Mouse (Mus musculus) limb, embryonic 14.5 days (tissue): ENCODE results near the gene Sh3pxd2a. TPM values are rescaled to one million over a fixed set of nuclear protein-coding genes. Genes with fewer than 3 reads are reported as not detected.

Source experiments
- ATAC-seq: fragments of 200-750 bp; cut with Nextera tagmentation; 2 replicates; pipeline ENCODE4 v1.8.0; 2017; ENCODE audit warnings: low read depth, moderate number of reproducible peaks, moderate TSS enrichment; ENCODE audit not compliant: low FRiP score
- DNase-seq: peaks from one replicate; pipeline ENCODE4 v3.0.0-alpha.2; 2015; ENCODE audit warnings: low spot score
- H3K27ac ChIP-seq: fragments of 300-500 bp; sonication (generic); replicated peaks from 2 replicates; pipeline ENCODE4 v1.5.1; 2014; ENCODE audit warnings: low read depth, mild to moderate bottlenecking, low read length, moderate library complexity, mixed read lengths
- H3K27me3 ChIP-seq: fragments of 300-500 bp; sonication (generic); 2 replicates; pipeline ENCODE4 v1.6.1; 2014; ENCODE audit warnings: low read length, mixed read lengths; ENCODE audit not compliant: control insufficient read depth, insufficient read depth
- H3K36me3 ChIP-seq: fragments of 300-500 bp; sonication (generic); 2 replicates; pipeline ENCODE4 v1.6.1; 2014; ENCODE audit warnings: mild to moderate bottlenecking, low read length, moderate library complexity, mixed read lengths; ENCODE audit not compliant: control insufficient read depth, insufficient read depth
- H3K4me1 ChIP-seq: fragments of 300-500 bp; sonication (generic); 2 replicates; pipeline ENCODE4 v1.6.1; 2014; ENCODE audit warnings: antibody characterized with exemption, low read length, mixed read lengths; ENCODE audit not compliant: control insufficient read depth, insufficient read depth
- H3K4me2 ChIP-seq: fragments of 300-500 bp; sonication (generic); replicated peaks from 2 replicates; pipeline ENCODE4 v1.6.1; 2014; ENCODE audit warnings: low read depth, mild to moderate bottlenecking, low read length, moderate library complexity; ENCODE audit not compliant: severe bottlenecking
- H3K4me3 ChIP-seq: fragments of 300-500 bp; sonication (generic); replicated peaks from 2 replicates; pipeline ENCODE4 v1.5.1; 2014; ENCODE audit warnings: low read length
- H3K9ac ChIP-seq: fragments of 300-500 bp; sonication (generic); 2 replicates; pipeline ENCODE4 v1.6.1; 2014; ENCODE audit warnings: mild to moderate bottlenecking, low read depth, low read length, moderate library complexity; ENCODE audit not compliant: severe bottlenecking
- H3K9me3 ChIP-seq: fragments of 300-500 bp; sonication (generic); 2 replicates; pipeline ENCODE4 v1.6.1; 2016; ENCODE audit warnings: low read length; ENCODE audit not compliant: control insufficient read depth
- POLR2A ChIP-seq: fragments of 200-500 bp; IDR thresholded peaks from 2 replicates; pipeline ENCODE4 v1.8.0; 2012; ENCODE audit warnings: inconsistent platforms, mild to moderate bottlenecking, moderate library complexity, borderline replicate concordance; ENCODE audit not compliant: insufficient read depth, insufficient read length; ENCODE audit errors: extremely low read depth
- WGBS: fragments of 180-500 bp; shearing (Covaris S2); extraction: QIAGEN DNeasy Blood & Tissue Kit; methylation state at CpG from one replicate; pipeline ENCODE4 v1.1.7; 2014; 5-methylcytosine and 5-hydroxymethylcytosine counted together
- polyA plus RNA-seq, 2 experiments: library from polyadenylated mRNA; depleted of rRNA in 1 of 2; stranded (reverse) in 1 of 2; unstranded in 1 of 2; fragments of >200 nt; fragmentation: Nextera tagmentation in 1 of 2; extraction: Ambion mirVana in 1 of 2; gene quantifications; 2 replicates each; pipeline versions ENCODE4 v1.2.1 to v1.2.3; 2012 to 2014

Gene Sh3pxd2a
- polyA plus RNA-seq, 2 experiments = 17.1 to 61.7 TPM

DNA sequence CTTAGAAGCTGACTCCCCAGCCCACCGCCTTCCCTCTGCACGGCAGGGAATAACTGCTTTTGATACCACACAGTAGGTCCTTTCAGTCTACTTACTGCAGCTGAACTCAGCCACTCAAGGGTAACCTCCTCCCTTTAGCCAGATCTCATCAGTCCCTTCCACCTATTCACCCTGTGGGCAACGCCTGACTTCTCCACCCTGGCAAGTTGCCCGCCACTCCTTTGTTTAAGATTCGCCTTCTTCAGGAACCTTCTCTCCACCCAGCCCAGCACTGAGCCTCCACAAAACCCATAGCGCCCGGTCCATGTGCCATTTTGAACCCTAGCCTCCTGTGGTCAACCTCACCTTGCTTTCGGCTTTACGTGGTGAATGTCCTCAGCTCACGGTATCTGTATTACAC lies 161.1 kb downstream of the Sh3pxd2a start:
- WGBS = 90% methylated on average over 10 of the region's 10 CpGs
- no peak overlapping the region for H3K4me3 ChIP-seq
- H3K27ac ChIP-seq = no peak overlapping the region
- H3K4me1 ChIP-seq = peaks cover 34% of the 10 kb centered on the region
- DNase-seq = no peak
- H3K9me3 ChIP-seq = no peaks in the 10 kb centered on the region
- H3K27me3 ChIP-seq = no peaks in the 10 kb centered on the region
- no peak for TF ChIP-seq POLR2A
- ATAC-seq = no peak
- H3K36me3 ChIP-seq = peaks cover 65% of the 10 kb centered on the region
- no peak overlapping the region for H3K9ac ChIP-seq
- no peak overlapping the region for H3K4me2 ChIP-seq

DNA sequence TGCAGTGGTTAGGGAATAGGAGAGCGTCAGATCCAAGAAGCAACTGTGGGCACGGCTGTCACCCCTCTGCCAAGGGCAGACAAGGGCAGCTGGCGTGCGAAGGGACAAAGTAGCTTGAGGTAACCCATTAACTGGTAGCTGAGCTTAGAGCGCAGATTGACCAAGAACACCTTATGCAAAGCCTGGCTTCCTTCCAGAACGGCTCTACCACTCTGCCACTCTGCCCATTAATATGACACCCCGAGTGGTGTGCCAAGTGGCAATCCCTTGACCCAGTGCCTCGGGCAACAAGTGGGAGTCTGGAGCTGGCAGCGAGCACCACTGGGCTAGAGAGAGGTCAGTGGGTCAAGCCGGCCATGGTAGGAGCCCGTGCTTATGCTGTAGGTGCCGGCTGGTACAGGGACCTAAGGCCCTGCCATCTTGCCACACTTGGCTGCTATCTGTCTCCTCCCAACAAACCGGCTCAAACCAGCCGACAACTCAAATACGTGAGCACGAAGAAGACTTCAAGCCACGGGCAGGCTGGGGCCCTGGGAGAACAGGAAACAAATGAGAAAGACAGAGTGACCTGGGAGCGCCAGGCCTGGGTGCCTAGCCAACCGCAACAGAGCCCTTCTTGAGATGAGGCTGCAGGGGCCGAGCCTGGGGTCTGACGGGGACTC lies 161.9 kb downstream of the Sh3pxd2a start:
- WGBS = 68% methylated on average over 21 of the region's 21 CpGs
- peaks cover 37% of the 10 kb centered on the region for H3K4me1 ChIP-seq
- H3K9me3 ChIP-seq = no peaks in the 10 kb centered on the region
- H3K4me3 ChIP-seq = no peak overlapping the region
- H3K27me3 ChIP-seq = no peaks in the 10 kb centered on the region
- H3K9ac ChIP-seq = peak overlapping the region; percentile 34; the same call in 1 of the 2 replicates
- no peak for DNase-seq
- peak overlapping the region; percentile 81 for H3K27ac ChIP-seq
- H3K4me2 ChIP-seq = peak overlapping the region; percentile 20; the same call in 1 of the 2 replicates
- peaks cover 66% of the 10 kb centered on the region for H3K36me3 ChIP-seq
- no peak for TF ChIP-seq POLR2A
- ATAC-seq = no peak

DNA sequence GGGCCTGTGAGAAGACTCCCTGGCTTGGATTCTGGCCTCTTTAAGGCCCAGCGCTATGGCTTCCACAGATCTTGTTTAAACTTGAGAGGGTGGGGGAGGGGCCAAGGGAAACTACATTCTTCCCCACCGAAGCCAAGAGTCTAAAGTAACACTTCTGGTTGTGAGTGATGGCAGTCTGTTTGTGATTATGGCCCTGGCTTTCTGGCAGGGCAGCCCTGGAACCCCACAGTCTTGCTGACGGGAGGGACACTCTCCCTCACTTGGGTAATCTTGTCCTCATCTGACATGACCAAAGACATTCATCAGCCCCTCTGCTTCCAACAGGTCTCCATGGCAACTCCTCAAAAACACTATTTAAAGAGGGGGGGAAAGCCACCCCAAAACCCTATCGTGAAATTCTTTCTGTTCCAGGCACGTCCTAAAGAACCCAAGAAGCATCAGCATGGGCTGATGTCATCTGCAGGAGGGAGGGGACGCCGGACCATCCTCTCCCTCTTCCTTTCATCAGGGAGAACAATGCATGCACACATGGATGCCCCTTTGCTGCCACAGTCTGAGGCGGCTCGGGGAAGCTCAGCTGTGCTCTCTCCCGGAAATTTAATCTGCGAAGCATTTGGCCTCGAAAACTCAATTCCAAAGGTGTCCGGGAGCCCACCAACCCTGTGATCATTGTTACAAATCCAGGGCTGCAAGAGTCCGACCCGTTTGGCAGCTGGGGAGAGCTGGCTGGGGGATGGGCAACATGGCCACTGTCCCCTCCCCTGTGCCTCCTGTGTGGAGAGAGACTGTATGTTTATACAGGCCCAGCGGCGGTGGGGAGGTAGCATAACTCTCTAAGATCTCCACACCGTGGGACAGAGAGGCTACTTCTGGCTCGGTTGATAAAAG lies 162.7 kb downstream of the Sh3pxd2a start:
- Histone ChIP-seq H3K9me3 (no peaks in the 10 kb centered on the region), H3K4me1 (peaks cover 37% of the 10 kb centered on the region), H3K9ac (peak overlapping the region; percentile 34), H3K4me3 (no peak overlapping the region), H3K27me3 (no peaks in the 10 kb centered on the region), H3K4me2 (peak overlapping the region; percentile 20), H3K36me3 (peaks cover 66% of the 10 kb centered on the region), H3K27ac (peak overlapping the region; percentile 81)
- no peak for TF ChIP-seq POLR2A
- WGBS = 7% methylated on average over 19 of the region's 19 CpGs
- DNase-seq = peak; percentile 83
- ATAC-seq = peak; percentile 78

DNA sequence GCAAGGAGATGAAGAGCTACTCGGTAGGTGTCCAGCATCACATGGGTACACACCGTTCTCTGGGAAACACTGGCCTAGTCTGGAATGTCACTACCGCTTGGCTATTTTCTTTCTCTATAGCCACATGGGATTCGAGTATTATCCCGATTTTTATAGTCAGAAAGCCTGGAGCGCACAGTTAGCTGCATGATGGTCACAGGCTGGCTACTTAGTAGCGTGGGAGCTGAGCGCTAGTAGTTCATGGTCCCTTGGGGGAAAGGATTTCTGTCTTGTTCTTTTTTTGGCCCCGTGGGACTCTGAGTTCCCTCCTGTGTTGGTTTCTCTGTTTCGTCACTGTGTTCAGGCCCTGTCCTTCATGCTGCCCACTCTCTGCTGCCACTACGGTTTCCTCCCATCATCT lies 166.1 kb downstream of the Sh3pxd2a start:
- Histone ChIP-seq H3K27ac (0 out of 2 replicates have a peak overlapping the region, but pooled peaks have one; percentile 3), H3K36me3 (peaks cover 56% of the 10 kb centered on the region), H3K4me2 (no peak overlapping the region), H3K4me1 (peaks cover 43% of the 10 kb centered on the region), H3K9me3 (no peaks in the 10 kb centered on the region), H3K4me3 (no peak overlapping the region), H3K27me3 (no peaks in the 10 kb centered on the region), H3K9ac (no peak overlapping the region)
- 78% methylated on average over 11 of the region's 11 CpGs for WGBS
- DNase-seq = no peak
- TF ChIP-seq POLR2A = no peak
- no peak for ATAC-seq

DNA sequence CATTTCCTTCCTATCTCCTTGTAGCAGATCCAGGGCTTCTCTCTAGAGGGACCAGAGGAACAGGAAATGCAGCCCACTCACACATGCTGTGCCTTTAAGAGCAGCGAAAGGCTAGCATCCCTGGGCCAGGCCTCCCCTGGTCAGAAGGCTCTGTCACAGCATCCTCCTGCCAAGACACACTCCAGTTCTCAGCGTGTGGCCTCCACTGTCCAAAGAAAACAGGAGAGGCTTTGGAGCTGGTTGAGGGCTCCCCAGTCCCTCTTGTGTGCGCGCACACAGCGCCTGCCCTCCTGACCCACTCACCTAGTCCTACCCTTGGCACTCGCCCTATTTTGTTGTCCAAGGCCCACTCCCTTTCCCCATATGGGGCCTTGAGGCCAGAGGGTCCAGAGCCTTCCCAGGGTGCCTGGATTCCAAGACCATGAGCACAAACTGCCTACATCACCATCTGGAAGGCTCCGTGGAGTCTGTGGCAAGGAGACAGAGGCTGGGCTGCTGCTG lies 171.7 kb downstream of the Sh3pxd2a start:
- DNase-seq (no peak), ATAC-seq (no peak)
- peaks cover 55% of the 10 kb centered on the region for H3K36me3 ChIP-seq
- no peaks in the 10 kb centered on the region for H3K9me3 ChIP-seq
- WGBS = 49% methylated on average over 7 of the region's 7 CpGs
- no peak overlapping the region for H3K4me3 ChIP-seq
- H3K27me3 ChIP-seq = no peaks in the 10 kb centered on the region
- peaks cover 32% of the 10 kb centered on the region for H3K4me1 ChIP-seq
- H3K27ac ChIP-seq = peak overlapping the region; percentile 65
- no peak for TF ChIP-seq POLR2A
- no peak overlapping the region for H3K9ac ChIP-seq
- no peak overlapping the region for H3K4me2 ChIP-seq
